Mouse (Mus musculus): ENCODE results near the gene Fam181b. TPM values are rescaled to one million over a fixed set of nuclear protein-coding genes. Genes with fewer than 3 reads are reported as not detected.

The Fam181b gene
- total RNA-seq (2023) = not detected

DNA sequence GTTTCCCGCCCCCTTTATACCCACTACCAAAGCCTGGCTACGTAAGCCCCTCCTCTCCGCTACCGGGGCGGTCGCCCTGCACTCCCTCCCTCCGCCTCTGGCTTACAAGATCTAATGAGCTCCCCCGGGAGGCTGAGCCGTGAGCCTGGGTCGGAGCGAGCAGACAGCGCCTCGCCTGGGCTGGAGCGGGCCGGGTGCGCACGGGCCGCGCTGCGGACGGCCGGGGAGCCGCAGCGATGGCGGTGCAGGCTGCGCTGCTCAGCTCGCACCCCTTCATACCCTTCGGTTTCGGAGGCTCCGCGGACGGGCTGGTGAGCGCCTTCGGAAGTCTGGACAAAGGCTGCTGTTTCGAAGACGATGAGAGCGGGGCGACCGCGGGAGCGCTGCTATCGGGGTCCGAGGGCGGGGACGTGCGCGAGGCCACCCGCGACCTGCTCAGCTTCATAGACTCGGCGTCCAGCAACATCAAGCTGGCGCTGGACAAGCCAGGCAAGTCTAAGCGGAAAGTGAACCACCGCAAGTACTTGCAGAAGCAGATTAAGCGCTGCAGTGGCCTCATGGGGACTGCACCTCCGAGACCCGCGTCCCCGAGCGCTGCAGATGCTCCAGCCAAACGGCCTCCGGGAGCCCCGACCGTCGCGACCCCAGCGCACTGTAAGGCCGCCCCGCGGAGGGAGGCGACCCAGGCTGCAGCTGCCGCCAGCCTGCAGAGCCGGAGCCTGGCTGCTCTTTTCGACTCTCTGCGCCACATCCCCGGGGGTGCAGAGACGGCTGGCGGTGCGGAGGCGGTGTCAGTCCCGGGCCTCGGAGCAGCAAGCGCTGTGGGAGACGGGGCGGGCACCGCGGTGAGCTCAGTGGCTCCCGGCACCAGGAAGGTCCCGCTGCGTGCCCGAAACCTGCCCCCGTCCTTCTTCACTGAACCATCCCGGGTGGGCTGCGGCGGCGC, at the start of gene Fam181b:
Gene Fam181b (plus strand): TSS at position 81 of the 946 bp plus-strand sequence.

Other genes with a start within 250 kb of the Fam181b start
- 1 to 10 TPM; 4.3 to 5.9 TPM for gene Ddias, start 205.6 kb upstream of the Fam181b start, total RNA-seq (2023)
- 10 to 100 TPM; 40.3 to 41.9 TPM for gene Prcp, start 205.4 kb upstream of the Fam181b start, total RNA-seq (2023)

Data from neutrophil, adult 83 days (primary cell).